Mouse (Mus musculus) thymus, adult 2 months (tissue): ENCODE data around the gene Iqgap2.

Experiments
- CTCF ChIP-seq: fragments of 200-500 bp; IDR thresholded peaks from 2 replicates; pipeline ENCODE4 v1.5.1; 2012; ENCODE audit warnings: mild to moderate bottlenecking, control low read depth, low read length, moderate library complexity, borderline replicate concordance; ENCODE audit not compliant: control insufficient read depth, poor library complexity, insufficient read depth; ENCODE audit errors: extremely low read depth
- POLR2A ChIP-seq: fragments of 200-500 bp; IDR thresholded peaks from 2 replicates; pipeline ENCODE4 v1.6.1; 2012; ENCODE audit warnings: mild to moderate bottlenecking, low read length, control low read depth, moderate library complexity; ENCODE audit not compliant: control insufficient read depth, poor library complexity, insufficient read depth; ENCODE audit errors: extremely low read depth

GRCm38 (mm10) chr13:95807106-95807750, 84.5 kb downstream of the Iqgap2 start:
- TF ChIP-seq POLR2A (no peak), CTCF (no peak)
